Mouse (Mus musculus) testis, postnatal 10 days (tissue): ENCODE results near the gene Gigyf1.

Experiments
- DNase-seq: peaks from one replicate; pipeline ENCODE4 v3.0.0; 2021; ENCODE audit warnings: low spot score

Gigyf1 gene

DNA sequence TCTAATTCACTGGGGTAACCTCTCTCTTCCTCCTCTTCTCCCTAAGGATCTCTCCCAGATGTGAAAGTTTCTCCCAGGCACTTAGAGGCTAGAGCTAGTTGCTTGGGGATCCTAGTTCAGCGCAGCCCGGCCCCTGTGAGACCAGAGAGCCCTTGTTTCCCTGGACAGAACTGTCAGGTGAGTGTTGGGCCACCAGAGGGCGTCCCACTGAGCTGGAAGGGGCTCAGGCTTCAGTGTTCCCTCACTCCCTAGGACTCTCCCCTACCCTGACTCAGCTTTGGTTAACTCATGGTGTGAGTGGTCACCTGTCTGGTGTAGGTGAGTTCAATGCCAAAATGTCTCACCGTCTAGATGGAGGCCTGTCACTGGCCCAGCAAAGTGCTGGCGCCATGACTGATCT, at the start of gene Gigyf1:
Gene Gigyf1 (plus strand): TSS at position 113 of the 400 bp plus-strand sequence.
- peak; percentile 75 for DNase-seq

DNA sequence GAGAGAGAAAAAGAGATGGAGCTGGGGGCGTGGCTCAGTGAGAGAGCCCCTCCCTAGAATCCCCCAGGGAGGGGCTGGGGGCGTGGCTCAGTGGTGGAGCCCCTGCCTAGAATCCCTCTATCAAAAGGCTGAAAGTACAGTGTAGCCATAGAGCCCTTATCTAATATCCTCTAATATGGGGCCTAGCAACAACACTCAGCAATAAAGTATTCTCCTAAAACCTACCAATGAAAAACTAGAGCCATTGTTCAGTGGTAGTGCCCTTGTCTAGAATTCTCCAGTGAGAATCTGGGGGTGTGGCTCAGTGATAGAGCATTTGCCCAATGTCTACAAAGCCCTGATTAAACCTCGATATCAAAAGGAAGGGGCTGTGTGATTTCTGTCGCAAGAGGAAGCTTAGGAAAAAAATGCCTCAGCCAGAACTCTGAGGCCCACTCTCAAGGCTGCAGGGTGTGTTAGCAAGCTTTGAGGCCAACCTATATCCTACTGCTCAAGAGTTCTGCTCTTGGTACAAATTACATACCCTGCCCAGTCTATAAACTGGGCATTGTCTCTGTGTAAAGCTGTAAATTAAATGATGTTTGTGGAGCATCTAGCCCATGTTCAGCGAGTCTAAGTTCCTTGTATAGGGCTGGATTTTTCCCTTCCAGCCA, 46.0 kb upstream of the Gigyf1 start:
- no peak for DNase-seq

DNA sequence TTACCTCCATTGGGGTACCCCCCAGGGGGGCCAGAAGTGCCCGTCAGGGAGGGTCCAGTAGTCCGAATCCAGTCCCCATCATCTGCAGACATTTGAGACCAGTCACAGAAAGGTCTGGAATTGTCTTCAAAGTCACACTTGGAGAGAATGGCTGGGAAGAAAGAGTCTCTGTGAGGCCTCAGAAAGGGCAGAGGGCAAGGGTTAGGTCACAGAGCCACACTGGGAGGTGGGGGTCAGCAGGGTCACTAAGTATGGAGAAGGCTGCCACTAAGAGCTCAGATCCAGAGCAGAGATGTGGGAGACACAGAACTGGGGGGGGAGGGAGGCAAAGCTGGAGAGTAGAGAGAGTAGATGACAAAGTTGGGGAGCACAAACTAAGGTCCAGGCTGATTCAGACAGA, 44.0 kb upstream of the Gigyf1 start:
- no peak for DNase-seq

DNA sequence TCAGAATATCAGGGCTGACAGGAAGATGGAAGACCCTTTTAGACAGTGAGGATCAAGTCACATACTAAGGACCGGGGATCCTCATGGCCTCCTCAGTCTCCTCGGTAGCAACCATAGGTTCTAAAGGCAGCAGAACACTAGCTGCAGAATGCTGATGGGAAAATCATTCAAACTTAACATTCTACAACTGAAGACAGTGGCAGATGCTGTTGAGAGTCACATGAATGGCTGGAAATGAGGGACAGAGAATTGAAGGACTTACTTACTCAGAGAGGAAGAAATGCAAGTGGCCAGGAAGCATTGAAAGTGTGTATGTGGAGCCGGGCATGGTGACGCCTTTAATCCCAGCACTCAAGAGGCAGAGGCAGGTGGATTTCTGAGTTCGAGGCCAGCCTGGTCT, 41.4 kb upstream of the Gigyf1 start, which contains the start of gene Zan:
Gene Zan (minus strand): TSS at position 101 of the 400 bp plus-strand sequence.
- no peak for DNase-seq

DNA sequence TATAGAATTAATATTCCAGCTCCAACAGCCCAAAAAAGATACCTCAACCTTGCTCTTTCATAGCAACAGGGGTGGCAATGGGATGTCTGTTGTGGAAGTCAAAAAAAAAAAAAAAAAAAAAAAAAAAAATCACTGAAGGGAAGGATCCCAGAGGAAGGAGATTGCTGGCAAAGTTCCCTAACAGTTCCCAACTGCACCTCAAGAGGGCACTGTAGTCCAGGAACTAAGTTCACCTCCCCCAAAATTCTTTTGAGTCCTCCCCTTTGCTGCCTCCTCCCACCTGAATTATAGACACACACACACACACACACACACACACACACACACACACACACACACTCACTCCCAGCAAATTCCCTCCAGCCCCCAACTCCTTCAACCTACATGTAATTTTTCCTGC, 37.2 kb upstream of the Gigyf1 start:
- peak; percentile 89 for DNase-seq

DNA sequence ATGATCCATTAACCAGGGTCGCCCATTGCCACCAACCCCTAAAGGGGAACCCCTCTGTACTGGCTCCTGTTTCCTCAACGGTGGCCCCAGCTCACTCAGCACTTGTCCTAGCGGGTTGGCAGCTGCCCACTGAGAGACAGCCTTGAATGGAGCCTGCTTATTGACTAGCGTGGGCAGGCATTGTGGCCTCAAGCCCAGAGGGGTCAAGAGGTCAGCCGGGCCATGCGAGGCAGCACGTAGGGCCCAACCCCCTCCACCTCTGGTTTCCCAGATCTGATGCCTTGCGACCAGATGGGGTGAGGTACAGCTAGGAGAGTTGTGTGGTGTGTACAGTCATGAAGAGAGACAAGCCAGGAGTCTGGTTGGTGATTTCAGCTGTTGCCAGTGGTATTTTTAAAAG, 36.5 kb upstream of the Gigyf1 start:
- peak; percentile 75 for DNase-seq

DNA sequence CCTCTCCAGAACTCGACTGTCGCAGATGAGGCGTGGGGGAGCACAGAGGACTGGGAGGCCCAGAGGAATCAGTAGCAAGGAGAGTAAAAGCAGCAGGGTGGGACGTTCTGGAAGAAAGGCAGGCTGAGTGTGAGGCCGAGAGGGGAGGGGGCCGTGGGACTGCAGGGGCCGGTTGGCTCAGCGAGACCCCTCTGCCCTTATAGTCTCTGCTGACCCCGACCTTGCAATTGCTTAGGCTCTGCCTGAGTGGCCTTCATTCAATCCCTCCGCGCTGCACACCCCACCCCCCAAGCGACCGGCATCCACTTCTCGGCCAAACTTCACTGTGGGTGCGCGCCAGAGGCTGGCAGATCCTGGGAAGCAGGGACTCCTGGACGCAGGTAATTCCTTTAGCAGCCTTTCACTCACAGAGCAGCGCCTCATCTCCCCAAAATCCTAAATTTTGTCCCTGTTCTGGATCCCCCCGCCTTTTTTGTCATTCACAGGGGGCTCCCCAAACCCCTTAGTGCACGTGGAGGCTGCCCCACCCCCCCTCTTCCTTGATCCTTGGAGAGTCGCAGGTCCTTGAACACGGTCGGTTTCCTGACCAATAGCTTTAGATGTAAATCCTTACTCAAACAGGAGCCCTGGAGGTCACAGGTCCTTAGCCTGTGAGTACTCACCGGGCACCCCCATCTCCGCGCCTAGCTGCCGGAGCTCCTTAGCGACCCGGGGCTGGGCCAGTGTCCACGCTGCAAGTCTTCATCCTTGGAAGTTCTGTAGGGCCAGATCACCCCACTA, 33.1 kb upstream of the Gigyf1 start:
- DNase-seq: no peak

DNA sequence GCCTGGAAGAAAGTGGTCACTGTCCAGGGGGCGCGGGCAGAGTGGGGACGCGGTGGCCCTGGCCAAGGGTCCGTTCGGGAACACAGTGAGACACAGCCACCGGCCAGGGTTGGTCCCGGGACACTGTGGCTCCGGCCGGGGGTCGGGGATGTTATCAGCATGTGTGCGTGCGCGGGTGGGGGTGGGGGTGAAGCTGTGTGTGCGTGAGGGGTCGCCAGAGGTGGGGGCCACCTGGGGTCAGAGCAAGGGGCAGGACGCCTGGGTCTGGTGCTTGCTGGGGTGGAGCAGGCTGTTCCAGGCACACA, 32.5 kb upstream of the Gigyf1 start:
- no peak for DNase-seq

DNA sequence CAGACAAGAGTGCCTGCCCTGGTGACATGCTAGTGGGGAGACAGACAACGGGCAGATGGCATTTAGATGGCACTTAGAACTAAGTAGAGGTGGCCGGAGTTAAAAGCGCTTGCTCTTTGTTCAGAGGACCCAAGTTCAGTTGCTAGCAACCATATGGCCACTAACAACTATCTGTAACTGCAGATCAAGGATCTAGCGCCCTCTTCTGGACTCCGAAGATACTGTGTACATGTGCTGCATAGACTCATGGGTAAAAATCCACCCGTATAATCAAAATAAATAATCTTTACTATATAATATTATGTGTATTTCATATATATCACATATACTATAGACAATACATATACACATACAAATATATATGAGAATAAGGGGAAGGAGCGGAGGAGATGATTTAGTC, 30.7 kb upstream of the Gigyf1 start:
- DNase-seq: no peak

DNA sequence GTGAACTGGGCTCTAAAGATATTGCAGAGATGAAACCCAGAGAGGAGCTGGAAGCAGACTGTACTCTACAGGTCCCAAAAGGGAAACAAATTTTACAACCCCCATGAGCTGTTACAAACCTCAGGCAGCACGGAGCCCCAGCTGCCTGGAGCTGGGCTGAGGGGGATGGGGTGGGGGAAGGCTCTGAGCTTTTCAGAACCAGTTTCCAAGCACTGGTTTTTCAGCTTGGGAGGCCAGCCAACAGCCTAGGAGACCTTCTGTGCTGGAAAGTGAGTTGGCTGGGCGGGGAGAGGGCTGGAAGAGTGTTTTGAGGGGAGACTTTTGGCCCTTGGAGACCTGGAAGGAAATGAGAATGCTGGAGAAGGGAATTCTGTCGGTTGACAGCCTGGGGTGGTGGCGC, 26.8 kb upstream of the Gigyf1 start:
- DNase-seq: peak; percentile 65

DNA sequence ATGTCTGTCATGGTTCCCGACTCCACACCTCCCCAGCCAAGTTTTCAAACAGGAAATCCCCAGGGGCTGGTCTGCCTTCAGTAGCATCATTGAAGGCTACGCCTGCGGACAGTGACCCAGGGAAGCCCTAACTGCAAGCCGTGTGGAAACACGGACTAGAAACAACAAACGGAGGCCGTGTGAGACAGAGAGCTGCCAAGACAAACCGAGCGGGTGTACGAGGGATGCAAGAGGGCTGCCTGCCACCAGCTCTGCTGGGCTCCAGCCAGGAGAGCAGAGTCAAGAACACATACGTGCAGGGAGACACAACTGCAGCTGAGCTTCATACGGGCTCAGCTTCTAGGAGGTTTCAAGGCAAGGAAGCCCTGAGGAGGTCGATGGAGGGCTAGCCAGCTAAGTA, 24.5 kb upstream of the Gigyf1 start:
- DNase-seq: no peak

DNA sequence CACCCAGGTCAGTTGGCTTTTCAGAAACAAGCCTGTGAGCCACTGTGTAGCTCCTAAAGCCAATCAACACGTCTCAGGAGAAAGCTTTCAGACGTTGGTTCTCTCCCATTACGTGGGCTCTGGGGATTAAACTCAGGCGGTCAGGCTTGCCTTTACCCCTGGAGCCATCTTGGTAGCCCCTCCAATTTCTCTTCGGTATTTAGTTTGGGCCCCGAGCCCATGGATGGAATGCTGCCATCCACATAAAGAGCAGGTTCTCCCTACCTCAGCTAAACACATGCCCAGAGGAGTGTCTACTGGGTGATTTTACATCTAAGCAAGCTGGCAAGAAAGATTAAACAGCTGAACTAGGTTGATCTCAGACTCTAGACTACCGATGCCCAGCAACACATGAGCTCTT, 18.2 kb upstream of the Gigyf1 start:
- no peak for DNase-seq

DNA sequence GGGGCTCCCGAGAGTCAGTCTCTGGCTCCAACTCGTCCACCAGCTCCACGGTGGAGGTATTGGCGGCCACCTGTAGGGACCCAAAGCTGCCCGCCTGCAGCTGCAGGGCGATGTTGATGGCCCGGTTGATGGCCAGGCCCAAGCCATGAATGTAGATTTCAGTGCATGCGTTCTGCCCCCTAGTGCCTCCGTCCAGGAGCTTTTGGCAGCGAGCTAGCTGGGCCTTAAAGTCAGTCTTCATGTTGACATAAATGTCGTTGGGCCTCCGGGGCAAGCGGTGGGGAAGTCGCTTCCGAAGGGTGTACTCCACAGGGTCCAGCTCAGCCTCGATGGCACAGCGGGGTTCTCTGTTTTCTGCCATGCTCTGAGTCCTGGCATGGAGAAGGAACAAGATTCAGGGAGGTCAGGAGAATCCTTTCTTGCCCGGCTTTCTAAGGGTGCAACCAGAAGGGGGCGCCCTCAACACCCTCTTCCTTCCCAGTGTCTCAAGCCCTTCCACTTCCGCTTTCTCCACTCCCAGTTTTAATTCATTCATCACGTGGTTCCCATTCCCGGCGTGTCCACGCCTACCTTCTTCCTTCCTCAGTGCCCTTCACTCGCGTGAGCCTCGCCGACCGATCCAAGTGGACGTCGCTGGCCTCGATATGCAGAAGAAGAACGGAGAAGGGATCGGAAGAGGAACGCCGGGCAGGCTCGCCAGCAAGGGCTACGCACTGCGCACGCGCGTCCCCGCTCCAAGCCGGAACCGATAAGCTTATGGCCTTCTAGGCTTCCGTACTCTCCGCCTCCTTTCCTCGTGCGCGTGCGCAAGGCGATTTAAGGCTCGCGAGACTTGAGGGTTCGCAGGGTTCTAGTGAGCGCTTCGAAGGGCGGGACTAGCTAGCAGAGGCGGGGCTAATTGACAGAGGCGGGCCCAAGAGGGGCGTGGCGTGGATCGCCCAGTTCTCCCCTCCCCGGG, 16.4 kb upstream of the Gigyf1 start, which contains the start of gene Pop7:
Gene Pop7 (minus strand): TSS at position 810 of the 958 bp plus-strand sequence.
- peak; percentile 100 for DNase-seq

DNA sequence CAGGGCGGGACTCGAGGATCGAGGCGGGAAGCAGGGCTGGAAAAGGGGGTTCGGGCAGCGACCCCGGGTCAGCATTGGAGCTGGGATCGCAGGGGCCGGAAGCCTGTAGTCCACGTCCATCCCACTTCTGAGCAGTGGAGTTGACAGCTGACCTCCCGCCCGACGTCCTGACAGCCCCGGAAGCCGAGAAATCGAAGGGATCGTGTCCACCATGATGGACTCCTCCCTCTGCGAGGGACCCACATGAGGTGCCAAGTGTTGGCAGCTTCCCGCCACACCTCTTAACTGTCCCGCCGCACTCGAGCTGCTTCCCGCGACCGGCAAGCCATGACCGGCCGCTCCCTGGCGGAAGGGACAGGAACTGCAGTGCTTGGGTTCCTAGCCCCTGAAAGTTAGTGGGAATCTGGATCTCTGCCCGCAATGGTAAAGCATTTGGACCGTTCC, 15.7 kb upstream of the Gigyf1 start:
- DNase-seq: peak; percentile 89

DNA sequence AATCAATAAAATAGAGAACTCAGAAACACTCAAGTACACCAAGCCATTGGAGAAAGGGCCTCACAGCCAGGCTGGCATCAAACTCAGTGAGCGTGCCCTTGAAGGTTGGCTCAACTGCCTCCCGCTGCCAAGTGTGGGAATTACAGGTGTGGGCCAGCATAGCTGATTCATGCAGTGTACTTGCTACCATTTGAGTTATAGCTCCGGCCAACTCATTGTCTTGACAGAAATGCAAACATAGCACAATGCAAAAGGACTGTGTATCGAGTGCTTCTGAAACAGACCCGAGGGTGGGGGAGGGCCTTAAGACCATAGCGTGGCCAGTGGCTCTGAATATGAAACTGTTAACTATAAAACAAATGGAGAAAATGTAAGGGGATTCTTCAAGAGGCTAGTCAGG, 14.3 kb upstream of the Gigyf1 start:
- DNase-seq: no peak

DNA sequence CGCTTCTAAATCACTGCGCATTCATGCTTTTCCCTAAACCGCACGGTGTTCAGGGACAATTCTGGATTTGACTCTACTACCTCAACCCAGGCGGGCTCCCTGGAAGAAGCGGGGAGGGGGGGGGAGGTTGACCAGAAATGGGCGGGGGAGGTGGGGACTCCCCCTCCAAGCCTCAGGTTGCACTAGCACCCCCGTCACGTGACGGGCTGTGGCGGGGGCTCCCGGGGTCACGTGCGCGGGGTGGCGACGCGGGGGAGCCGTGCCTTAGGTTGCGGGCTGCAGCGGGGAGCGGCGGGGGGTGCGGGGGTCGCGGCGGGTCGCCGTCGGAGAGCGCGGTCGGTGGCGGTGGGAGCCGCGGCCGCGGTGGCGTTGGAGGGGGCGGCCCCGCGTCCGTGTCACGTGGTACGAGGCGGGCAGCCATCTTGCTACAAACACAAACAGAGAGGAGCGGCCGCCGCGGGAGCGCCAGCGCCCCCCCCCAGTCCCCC, 8.3 kb upstream of the Gigyf1 start:
- DNase-seq: peak; percentile 88

DNA sequence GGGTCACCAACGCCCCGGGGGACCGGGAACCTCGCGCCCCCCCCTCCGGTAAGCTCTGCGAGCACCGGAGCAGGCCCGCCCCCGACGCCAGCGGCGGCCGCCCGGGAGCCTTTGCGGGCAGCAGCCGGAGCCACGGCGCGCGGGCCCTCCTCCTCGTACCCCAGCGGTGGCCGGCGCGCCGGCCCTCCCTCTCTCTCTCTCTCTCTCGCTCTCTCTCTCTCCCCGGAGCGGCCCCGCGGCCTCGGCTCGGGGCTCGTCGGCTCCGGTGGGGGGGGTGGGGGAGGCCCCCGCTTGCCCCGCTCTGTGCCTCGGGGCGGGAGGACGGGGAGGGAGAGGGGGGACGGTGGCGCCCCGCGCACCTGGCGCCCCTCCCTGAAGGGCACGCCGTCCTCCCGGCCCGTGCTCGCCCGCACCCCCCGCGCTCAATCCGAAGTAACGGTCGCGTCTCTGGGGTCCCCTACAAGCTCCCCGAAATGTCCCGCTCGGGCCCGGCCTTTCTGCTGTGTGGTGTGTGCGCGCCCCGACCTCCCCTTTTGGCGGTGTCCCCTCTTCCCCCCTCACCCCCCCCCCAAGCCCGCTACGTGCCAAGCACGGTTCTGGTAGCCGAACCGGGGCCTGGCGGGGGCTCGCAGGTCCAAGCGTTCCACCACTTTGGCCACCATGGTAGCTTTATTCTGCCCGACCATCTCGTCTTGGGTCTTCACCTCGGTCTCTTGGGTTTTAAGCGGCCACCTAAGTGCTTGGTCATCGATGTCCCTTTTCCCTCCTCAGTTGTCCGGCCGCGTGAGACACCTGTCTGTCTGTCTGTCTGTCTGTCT, 7.6 kb upstream of the Gigyf1 start:
- DNase-seq: no peak

DNA sequence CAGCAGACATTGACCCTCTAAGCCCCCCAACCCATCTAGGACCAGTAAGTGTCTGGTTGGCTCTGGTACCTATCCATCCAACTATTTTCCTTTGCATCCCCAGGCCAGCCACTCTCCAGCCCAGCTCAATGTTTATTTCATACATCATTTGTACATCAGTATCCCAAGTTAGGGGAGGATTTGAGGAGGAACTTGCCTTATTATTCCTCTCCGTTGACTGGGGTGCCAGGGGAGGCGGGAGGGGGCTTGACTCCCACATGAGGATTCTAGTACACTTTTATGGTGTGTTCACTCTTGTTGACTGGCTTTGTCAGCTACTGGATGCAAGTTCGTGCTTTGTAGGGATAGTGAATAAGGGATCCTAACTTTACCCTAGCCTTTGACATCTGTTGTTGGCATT, 6.6 kb upstream of the Gigyf1 start:
- DNase-seq: no peak

DNA sequence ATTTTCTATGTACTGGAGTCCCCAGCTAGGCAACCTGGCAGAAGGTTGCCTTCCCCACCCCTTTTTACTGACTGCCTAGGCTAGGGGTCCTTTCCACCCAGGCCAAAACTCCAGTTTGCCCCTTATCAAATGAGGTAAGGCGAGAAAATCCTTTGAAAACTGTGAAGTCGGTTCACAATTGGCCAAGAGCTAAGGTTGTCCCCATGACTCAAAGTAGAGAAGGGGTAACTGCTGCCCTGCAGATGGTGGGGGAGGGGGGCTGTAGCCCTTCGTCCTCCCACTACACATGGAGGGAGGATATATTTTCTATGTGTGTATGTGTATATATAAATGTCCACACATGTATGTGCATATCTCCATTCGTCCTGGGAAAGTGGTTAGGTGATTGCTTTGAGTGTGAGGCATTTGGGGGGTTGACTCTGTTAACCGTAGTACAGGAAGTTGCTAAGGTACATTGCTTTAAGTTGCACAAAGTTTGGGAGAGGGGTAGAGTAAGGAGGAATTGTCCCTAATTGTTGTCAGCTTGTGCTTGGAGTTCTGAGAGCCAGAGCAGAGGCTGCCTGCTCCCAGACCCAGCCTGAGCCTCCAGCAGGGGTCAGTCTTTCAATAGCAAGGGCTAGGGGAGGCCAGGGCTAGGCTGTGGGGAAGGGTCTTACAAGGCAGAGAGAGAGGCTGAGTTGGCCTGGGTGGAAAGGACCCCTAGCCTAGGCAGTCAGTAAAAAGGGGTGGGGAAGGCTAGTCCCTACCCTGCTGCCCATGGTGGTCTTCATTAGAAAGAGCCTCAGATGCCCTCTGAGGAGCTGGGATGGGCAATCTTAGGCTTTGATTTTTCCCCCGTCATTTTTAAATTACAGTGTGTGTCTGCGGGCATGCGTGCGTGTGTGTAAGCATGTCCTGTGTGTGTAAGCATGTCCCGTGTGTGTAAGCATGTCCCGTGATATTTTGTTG, 5.2 kb upstream of the Gigyf1 start:
- DNase-seq: peak; percentile 72
